Mouse (Mus musculus): ENCODE measurements at regions not wholly inside any gene's neighbourhood (a gene's known extent, or its start where the extent isn't known, plus 50 kb on each side); places are given as distances from the start of the nearest gene placed in this dataset.

- TF ChIP-seq ZC3H11A (IDR thresholded peaks at IDR 0.05; ENCODE audit: borderline replicate concordance, low read depth, low read length) (no peak), MAFK (IDR thresholded peaks at IDR 0.05; ENCODE audit: insufficient read depth, low read depth, low read length) (no peak), HCFC1 (IDR thresholded peaks at IDR 0.05; ENCODE audit: borderline replicate concordance, insufficient read depth, low read length) (no peak), CHD2 (IDR thresholded peaks at IDR 0.05; ENCODE audit: low read depth, low read length) (no peak)
Observed at GRCm38 (mm10) chr1:147047714-147048113, 553.2 kb downstream of the Brinp3 start.

Data from ES-E14 (cell line).